Mouse (Mus musculus) c-Kit-positive CD71-positive TER-119-positive erythroid progenitor cells, embryonic 14.5 days (primary cell): ENCODE results near the gene Ints4.

ENCODE experiments used
- DNase-seq: peaks from one replicate; pipeline ENCODE4 v3.0.0-alpha.2; 2013; ENCODE audit warnings: low spot score

The Ints4 gene

GRCm38 (mm10) chr7:97546462-97546861, 65.7 kb downstream of the Ints4 start:
- no peak for DNase-seq

- no peak for DNase-seq
These were observed 68.5 kb downstream of the Ints4 start for GRCm38 (mm10) chr7:97549301-97549700.

- no peak for DNase-seq
These were observed 69.9 kb downstream of the Ints4 start for GRCm38 (mm10) chr7:97550673-97551072.

GRCm38 (mm10) chr7:97563576-97563975, 82.8 kb downstream of the Ints4 start:
- no peak for DNase-seq

- no peak for DNase-seq
These were observed 88.6 kb downstream of the Ints4 start for GRCm38 (mm10) chr7:97569372-97569771.

- DNase-seq: no peak
These were observed 89.6 kb downstream of the Ints4 start for GRCm38 (mm10) chr7:97570389-97570788.

- DNase-seq: no peak
These were observed 97.8 kb downstream of the Ints4 start for GRCm38 (mm10) chr7:97578361-97579066.

- peak; percentile 96 for DNase-seq
These were observed 98.6 kb downstream of the Ints4 start, which contains the start of the genes Aamdc and Rsf1 for GRCm38 (mm10) chr7:97579067-97579975. TSS of gene Aamdc (minus strand) at chr7:97579497. TSS of gene Rsf1 (plus strand) at chr7:97579889.

- peak; percentile 34 for DNase-seq
These were observed 99.5 kb downstream of the Ints4 start for GRCm38 (mm10) chr7:97579976-97580842.

- DNase-seq: peak; percentile 76
These were observed 100.1 kb downstream of the Ints4 start for GRCm38 (mm10) chr7:97580843-97581214.

GRCm38 (mm10) chr7:97588506-97588905, 107.8 kb downstream of the Ints4 start:
- DNase-seq: no peak

GRCm38 (mm10) chr7:97590488-97590887, 109.7 kb downstream of the Ints4 start:
- no peak for DNase-seq
